Mouse (Mus musculus) limb, embryonic 13.5 days (tissue): ENCODE measurements at regions not wholly inside any gene's neighbourhood (a gene's known extent, or its start where the extent isn't known, plus 50 kb on each side); places are given as distances from the start of the nearest gene placed in this dataset.
A peak's percentile ranks its signal among the peaks of the same experiment; 100 is the strongest.

ENCODE experiments used
- ATAC-seq: fragments of 200-750 bp; cut with Nextera tagmentation; 2 replicates; pipeline ENCODE4 v1.8.0; 2017; ENCODE audit warnings: low read depth, moderate number of reproducible peaks, moderate TSS enrichment; ENCODE audit not compliant: low FRiP score
- H3K27ac ChIP-seq: fragments of 300-500 bp; sonication (generic); 2 replicates; pipeline ENCODE4 v1.5.1; 2015; ENCODE audit warnings: inconsistent platforms, mild to moderate bottlenecking, moderate library complexity
- H3K27me3 ChIP-seq: fragments of 300-500 bp; sonication (generic); 2 replicates; pipeline ENCODE4 v1.6.1; 2015; ENCODE audit warnings: mild to moderate bottlenecking, inconsistent platforms
- H3K36me3 ChIP-seq: fragments of 300-500 bp; sonication (generic); 2 replicates; pipeline ENCODE4 v1.6.1; 2015; ENCODE audit warnings: inconsistent platforms, mild to moderate bottlenecking, moderate library complexity
- H3K4me1 ChIP-seq: fragments of 300-500 bp; sonication (generic); 2 replicates; pipeline ENCODE4 v1.6.1; 2015; ENCODE audit warnings: inconsistent platforms
- H3K4me2 ChIP-seq: fragments of 300-500 bp; sonication (generic); replicated peaks from 2 replicates; pipeline ENCODE4 v1.6.1; 2015; ENCODE audit warnings: inconsistent platforms, mild to moderate bottlenecking, moderate library complexity
- H3K4me3 ChIP-seq: fragments of 300-500 bp; sonication (generic); 2 replicates; pipeline ENCODE4 v1.5.1; 2015; ENCODE audit warnings: moderate library complexity, mild to moderate bottlenecking, inconsistent platforms
- H3K9ac ChIP-seq: fragments of 300-500 bp; sonication (generic); 2 replicates; pipeline ENCODE4 v1.6.1; 2015; ENCODE audit warnings: mild to moderate bottlenecking, inconsistent platforms
- H3K9me3 ChIP-seq: fragments of 300-500 bp; sonication (generic); 2 replicates; pipeline ENCODE4 v1.6.1; 2016; ENCODE audit warnings: inconsistent platforms
- WGBS: fragments of 180-500 bp; shearing (Covaris S2); methylation state at CpG from one replicate; pipeline ENCODE4 v1.1.7; 2015; 5-methylcytosine and 5-hydroxymethylcytosine counted together

DNA sequence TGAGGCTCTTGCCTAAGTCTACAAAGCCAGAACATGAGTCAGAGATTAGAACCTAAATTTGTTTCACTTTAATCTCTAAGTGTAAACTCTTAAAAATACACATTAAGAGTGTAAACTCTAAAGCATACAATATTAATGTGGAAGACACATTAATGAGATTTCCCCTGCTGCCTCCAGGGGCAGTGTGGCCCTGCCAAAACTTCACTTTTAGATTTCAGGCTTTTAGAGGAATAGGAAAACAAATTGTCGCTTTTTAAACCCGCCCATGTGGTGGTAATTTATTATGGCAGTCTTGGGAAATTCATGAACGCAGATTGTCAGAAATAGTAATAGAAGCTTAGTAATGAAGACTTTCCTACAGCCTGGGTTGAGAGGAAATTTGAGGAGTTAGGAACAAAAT, 549.0 kb upstream of the Lcorl start:
- 21% methylated on average over 3 of the region's 3 CpGs for WGBS
- no peak overlapping the region for H3K27ac ChIP-seq
- H3K4me3 ChIP-seq: no peak overlapping the region
- H3K4me2 ChIP-seq: no peak overlapping the region
- H3K36me3 ChIP-seq: no peaks in the 10 kb centered on the region
- H3K9ac ChIP-seq: no peak overlapping the region
- peaks cover 3% of the 10 kb centered on the region; the same call in 1 of the 2 replicates for H3K4me1 ChIP-seq
- no peak for ATAC-seq
- H3K9me3 ChIP-seq: no peaks in the 10 kb centered on the region
- no peaks in the 10 kb centered on the region for H3K27me3 ChIP-seq

DNA sequence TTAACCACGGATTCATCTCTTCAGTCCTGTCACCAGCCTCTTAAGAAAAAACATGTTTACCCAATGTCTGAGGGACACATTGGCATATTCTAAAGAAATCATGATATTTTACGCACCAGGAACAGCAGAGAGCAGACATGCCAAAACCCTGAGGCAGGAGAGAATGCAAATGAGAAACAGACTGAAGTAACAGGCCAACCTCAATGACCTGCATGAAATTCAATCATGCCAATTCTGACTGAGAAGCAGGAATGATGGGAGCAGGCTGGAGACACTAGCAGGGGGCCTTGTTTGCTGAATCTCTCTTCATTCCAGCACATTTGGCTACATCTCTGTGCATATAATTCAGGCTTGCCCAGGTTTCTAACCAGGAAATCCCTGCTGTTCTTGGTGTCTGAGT, 529.2 kb upstream of the Lcorl start:
- Histone ChIP-seq H3K9me3 (no peaks in the 10 kb centered on the region), H3K27ac (no peak overlapping the region), H3K27me3 (no peaks in the 10 kb centered on the region), H3K4me3 (no peak overlapping the region), H3K4me2 (no peak overlapping the region), H3K36me3 (no peaks in the 10 kb centered on the region), H3K4me1 (no peaks in the 10 kb centered on the region), H3K9ac (no peak overlapping the region)
- WGBS: 62% methylated on average over 2 of the region's 2 CpGs
- ATAC-seq: no peak

DNA sequence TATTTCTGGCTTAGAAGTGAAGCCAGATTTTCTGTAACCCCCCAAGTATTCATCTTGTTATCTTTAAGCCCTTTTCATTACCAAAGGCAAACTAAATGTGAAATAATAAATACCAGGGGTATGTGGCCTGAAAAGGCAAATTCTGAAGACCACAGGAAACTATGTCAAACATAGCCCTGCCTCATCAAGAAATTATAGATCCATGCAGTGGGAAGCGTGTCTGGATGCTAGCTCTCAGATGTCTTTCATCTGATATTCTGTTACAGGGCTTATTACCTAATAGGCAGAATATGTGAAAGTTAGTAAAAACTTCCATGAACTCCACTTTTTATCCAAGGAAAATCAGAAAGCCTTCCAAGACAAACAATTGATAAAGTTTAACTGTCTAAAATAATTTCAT, 509.9 kb upstream of the Lcorl start:
- no peaks in the 10 kb centered on the region for H3K36me3 ChIP-seq
- H3K27me3 ChIP-seq: no peaks in the 10 kb centered on the region
- no peak overlapping the region for H3K27ac ChIP-seq
- H3K9ac ChIP-seq: no peak overlapping the region
- no peaks in the 10 kb centered on the region for H3K4me1 ChIP-seq
- WGBS: 61% methylated on average over 1 of the region's 1 CpGs
- no peak overlapping the region for H3K4me3 ChIP-seq
- no peak for ATAC-seq
- no peaks in the 10 kb centered on the region for H3K9me3 ChIP-seq
- H3K4me2 ChIP-seq: no peak overlapping the region

DNA sequence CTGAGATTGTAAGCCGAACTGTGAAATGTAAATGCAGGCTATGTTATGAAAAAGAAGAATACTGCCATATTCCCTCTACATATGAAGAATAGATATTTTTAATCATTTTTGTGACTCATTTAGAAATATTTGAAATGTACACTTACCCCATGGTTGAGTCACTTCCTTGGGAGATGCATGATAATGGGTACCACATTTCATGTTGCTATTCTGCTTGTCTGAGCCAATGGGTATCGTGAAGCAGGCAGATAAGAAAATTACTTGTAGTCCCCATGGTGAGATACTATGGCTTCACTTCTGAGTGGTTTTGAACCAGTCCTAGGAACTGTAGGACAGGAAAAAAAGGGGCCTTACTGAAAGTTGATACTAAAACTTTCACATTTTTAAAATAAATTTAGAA, 506.2 kb upstream of the Lcorl start:
- H3K9me3 ChIP-seq: no peaks in the 10 kb centered on the region
- no peaks in the 10 kb centered on the region for H3K4me1 ChIP-seq
- H3K4me3 ChIP-seq: no peak overlapping the region
- no peaks in the 10 kb centered on the region for H3K36me3 ChIP-seq
- no peaks in the 10 kb centered on the region for H3K27me3 ChIP-seq
- H3K9ac ChIP-seq: no peak overlapping the region
- ATAC-seq: no peak
- H3K27ac ChIP-seq: no peak overlapping the region
- no peak overlapping the region for H3K4me2 ChIP-seq
- 90% methylated on average over 2 of the region's 2 CpGs for WGBS

DNA sequence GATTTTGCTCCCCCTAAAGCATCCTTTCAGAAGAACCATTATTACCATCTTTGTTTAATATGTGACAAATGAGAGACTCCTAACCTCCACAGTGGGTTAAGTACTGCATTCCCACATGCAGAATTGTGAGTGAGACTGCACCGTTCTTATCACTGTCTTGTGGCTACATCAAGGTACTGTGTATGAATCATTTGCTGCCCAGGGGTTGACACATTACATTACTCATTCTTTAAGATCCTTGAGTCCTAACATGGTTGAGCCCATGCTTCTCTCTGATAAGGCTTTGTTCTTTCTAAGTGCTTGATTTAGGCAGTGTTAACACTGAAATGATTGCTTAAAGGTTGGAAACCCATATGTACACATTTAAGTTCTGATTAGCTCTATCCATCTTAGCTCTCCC, 504.2 kb upstream of the Lcorl start:
- Histone ChIP-seq H3K4me2 (no peak overlapping the region), H3K4me3 (no peak overlapping the region), H3K27ac (no peak overlapping the region), H3K27me3 (no peaks in the 10 kb centered on the region), H3K4me1 (no peaks in the 10 kb centered on the region), H3K9ac (no peak overlapping the region), H3K36me3 (no peaks in the 10 kb centered on the region), H3K9me3 (no peaks in the 10 kb centered on the region)
- no peak for ATAC-seq
- WGBS: 83% methylated on average over 1 of the region's 1 CpGs

DNA sequence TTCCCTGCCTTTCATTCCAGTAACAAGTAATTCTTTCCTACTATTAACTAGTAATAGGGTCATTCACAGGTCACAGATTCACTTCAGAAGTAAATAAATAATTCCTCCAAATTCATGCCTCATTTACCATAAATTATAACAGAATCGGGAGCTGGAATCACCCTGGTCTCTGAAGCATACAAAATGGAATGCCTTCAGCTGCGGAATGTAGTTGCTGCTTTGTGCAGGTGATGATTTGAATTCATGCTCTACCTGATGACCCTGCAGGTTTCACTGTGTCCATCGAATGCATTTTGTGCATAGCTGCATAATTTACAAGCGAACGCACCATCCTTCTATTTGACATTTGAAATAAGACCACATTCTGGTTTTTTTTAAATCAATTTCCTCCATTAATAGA, 491.0 kb upstream of the Lcorl start:
- no peak overlapping the region for H3K9ac ChIP-seq
- ATAC-seq: no peak
- no peaks in the 10 kb centered on the region for H3K4me1 ChIP-seq
- no peak overlapping the region for H3K4me3 ChIP-seq
- 85% methylated on average over 5 of the region's 5 CpGs for WGBS
- no peaks in the 10 kb centered on the region for H3K36me3 ChIP-seq
- H3K9me3 ChIP-seq: no peaks in the 10 kb centered on the region
- H3K27me3 ChIP-seq: no peaks in the 10 kb centered on the region
- no peak overlapping the region for H3K4me2 ChIP-seq
- no peak overlapping the region for H3K27ac ChIP-seq

DNA sequence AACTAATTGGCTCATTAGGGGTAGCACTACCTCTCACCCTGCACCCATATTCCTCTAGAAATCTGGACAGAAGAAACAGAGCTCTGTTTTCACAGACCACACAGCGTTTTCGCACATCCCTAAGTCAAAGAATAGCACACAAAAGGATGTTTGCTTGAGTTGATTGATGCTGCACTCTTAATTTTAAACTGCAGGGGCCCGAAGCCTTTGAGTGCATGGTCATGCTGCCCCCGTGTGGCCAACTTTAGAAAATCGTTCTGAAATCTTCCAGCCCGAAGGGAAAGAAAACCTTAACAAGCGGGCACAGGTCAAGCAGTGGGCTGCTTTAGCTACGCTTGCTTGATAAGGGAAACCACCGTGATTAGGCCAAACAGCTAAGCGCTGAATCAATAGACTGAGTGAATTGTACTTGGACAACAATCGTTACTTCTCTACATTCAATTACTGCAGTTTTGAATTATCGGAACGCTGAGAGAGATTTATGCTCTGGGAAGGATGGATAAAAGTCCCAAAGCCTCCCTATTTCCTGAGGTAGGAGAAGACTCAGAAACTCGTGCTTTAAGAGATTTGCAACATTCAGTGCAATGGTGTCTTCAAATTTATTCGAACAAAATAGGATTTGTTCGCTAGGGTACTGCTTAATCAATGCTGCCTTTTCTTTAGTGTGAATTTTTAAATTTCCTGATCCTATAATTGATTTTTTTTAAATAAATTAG, 490.1 kb upstream of the Lcorl start:
- Histone ChIP-seq H3K4me3 (no peak overlapping the region), H3K9ac (no peak overlapping the region), H3K27me3 (no peaks in the 10 kb centered on the region), H3K9me3 (no peaks in the 10 kb centered on the region), H3K36me3 (no peaks in the 10 kb centered on the region), H3K27ac (no peak overlapping the region), H3K4me2 (peak overlapping the region; percentile 39), H3K4me1 (no peaks in the 10 kb centered on the region)
- peak; percentile 78 for ATAC-seq
- 20% methylated on average over 16 of the region's 16 CpGs for WGBS

DNA sequence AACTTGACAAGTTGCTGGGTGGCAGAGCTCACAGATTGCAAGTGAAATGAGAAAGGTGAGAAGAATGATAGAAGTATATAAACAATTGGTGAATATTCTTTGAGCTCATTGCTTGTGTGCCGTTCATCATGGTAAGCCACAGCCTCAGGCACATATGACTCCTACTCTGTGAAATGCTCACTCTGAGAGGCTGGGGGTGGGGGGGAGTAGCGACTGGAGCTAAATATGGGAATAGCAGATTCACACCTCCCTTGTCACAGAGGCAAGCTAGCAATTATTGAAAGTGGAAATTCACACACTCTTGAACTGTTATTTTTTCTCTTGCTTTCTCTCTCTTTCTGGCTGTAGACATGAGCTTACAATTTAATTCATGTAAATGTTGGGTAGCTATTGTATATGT, 481.0 kb upstream of the Lcorl start:
- WGBS: 78% methylated on average over 2 of the region's 2 CpGs
- H3K27me3 ChIP-seq: no peaks in the 10 kb centered on the region

DNA sequence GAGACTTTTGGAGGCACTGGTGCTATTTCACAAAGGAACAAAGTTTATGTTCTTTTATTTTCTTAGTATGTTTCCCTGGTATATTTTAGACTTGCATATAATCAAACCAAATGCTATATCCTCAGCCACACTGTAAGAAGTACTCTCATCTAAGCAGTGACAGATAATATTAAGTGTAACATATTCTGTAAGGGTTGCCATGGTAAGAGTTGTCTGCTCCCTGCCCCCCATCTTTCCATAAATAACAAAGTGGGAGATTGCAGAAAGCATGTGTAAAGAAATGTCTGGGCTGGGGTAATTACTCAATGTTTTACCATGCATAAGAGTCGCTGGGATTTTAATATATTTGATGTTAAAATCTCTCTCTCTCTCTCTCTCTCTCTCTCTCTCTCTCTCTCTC, 473.5 kb upstream of the Lcorl start:
- 59% methylated on average over 1 of the region's 1 CpGs for WGBS
- Histone ChIP-seq H3K4me1 (no peaks in the 10 kb centered on the region), H3K4me3 (no peak overlapping the region), H3K4me2 (no peak overlapping the region), H3K27me3 (no peaks in the 10 kb centered on the region), H3K9ac (no peak overlapping the region), H3K36me3 (no peaks in the 10 kb centered on the region), H3K27ac (no peak overlapping the region), H3K9me3 (no peaks in the 10 kb centered on the region)
- ATAC-seq: no peak

More for the DNA sequence above, 481.0 kb upstream of the Lcorl start:
- H3K9ac ChIP-seq: no peak overlapping the region
- no peaks in the 10 kb centered on the region for H3K36me3 ChIP-seq
- no peak for ATAC-seq
- no peaks in the 10 kb centered on the region for H3K9me3 ChIP-seq
- H3K4me1 ChIP-seq: no peaks in the 10 kb centered on the region
- H3K4me2 ChIP-seq: no peak overlapping the region
- no peak overlapping the region for H3K27ac ChIP-seq
- H3K4me3 ChIP-seq: no peak overlapping the region
